Mouse (Mus musculus) E14TG2a.4 (cell line): ENCODE measurements around the gene Ube2d1.

ENCODE experiments used
- CTCF ChIP-seq: conservative IDR thresholded peaks from 2 replicates; pipeline ENCODE4 v1.5.1; 2014; ENCODE audit warnings: low read length
- NANOG ChIP-seq: IDR thresholded peaks from 2 replicates; pipeline ENCODE4 v1.6.1; 2014; ENCODE audit warnings: borderline replicate concordance, low read length, mixed read lengths

GRCm38 (mm10) chr10:71293245-71293644 is 8.2 kb upstream of the Ube2d1 start:
- TF ChIP-seq CTCF (0 out of 2 replicates have a peak, but pooled peaks have one; percentile 3), NANOG (no peak)
